Mouse (Mus musculus) splenic B cell, adult 2 months (primary cell): ENCODE data around the gene Zfp773.
"Not testable (repeated sequence)": the region's sequence is repeated elsewhere in the genome, so short reads cannot be mapped to it uniquely, and the experiment has no call there.

Source experiments
- DNase-seq: peaks from one replicate; pipeline ENCODE4 v3.0.0-alpha.2; 2011; ENCODE audit warnings: low read depth, low spot score
- H3K27me3 ChIP-seq: 2 replicates; pipeline ENCODE4 v1.6.1; 2012; ENCODE audit warnings: mild to moderate bottlenecking, low read length, moderate library complexity, mixed read lengths; ENCODE audit not compliant: control insufficient read depth, poor library complexity, insufficient read depth, severe bottlenecking
- H3K36me3 ChIP-seq: 2 replicates; pipeline ENCODE4 v1.6.1; 2012; ENCODE audit warnings: mild to moderate bottlenecking, low read length, moderate library complexity, mixed read lengths; ENCODE audit not compliant: control insufficient read depth, poor library complexity, insufficient read depth, severe bottlenecking

Gene Zfp773

GRCm38 (mm10) chr7:7136379-7136866 lies at the start of gene Zfp773:
Zfp773 (minus strand) TSS chr7:7136755.
- 0 out of 2 replicates have a peak, but pooled peaks cover 4% of the 10 kb centered on the region for H3K36me3 ChIP-seq
- no peaks in the 10 kb centered on the region for H3K27me3 ChIP-seq
- DNase-seq: peak; percentile 66

- H3K27me3 ChIP-seq: no peaks in the 10 kb centered on the region
- no peak for DNase-seq
- H3K36me3 ChIP-seq: peaks cover 9% of the 10 kb centered on the region
These were observed 49.3 kb upstream of the Zfp773 start for GRCm38 (mm10) chr7:7185897-7186296.

- Histone ChIP-seq H3K27me3 (no peaks in the 10 kb centered on the region), H3K36me3 (no peaks in the 10 kb centered on the region)
- peak; percentile 69 for DNase-seq
These were observed 34.9 kb upstream of the Zfp773 start, which contains the start of gene Zfp418 for GRCm38 (mm10) chr7:7171227-7172147. Zfp418 (plus strand) TSS chr7:7171330.

- Histone ChIP-seq H3K27me3 (no peaks in the 10 kb centered on the region), H3K36me3 (no peaks in the 10 kb centered on the region)
- no peak for DNase-seq
These were observed 9.5 kb upstream of the Zfp773 start for GRCm38 (mm10) chr7:7145991-7146608.

- no peaks in the 10 kb centered on the region for H3K36me3 ChIP-seq
- no peaks in the 10 kb centered on the region for H3K27me3 ChIP-seq
- DNase-seq: no peak
These were observed 7.7 kb upstream of the Zfp773 start for GRCm38 (mm10) chr7:7144215-7144614.

GRCm38 (mm10) chr7:7132751-7133150 lies 3.8 kb downstream of the Zfp773 start:
- Histone ChIP-seq H3K27me3 (no peaks in the 10 kb centered on the region), H3K36me3 (0 out of 2 replicates have a peak, but pooled peaks cover 4% of the 10 kb centered on the region)
- DNase-seq: no peak

GRCm38 (mm10) chr7:7130491-7131124 lies 5.9 kb downstream of the Zfp773 start:
- DNase-seq, H3K36me3 ChIP-seq, H3K27me3 ChIP-seq: not testable (repeated sequence)

GRCm38 (mm10) chr7:7121602-7121980 lies 15.0 kb downstream of the Zfp773 start:
- no peaks in the 10 kb centered on the region for H3K27me3 ChIP-seq
- no peak for DNase-seq
- H3K36me3 ChIP-seq: peaks cover 1% of the 10 kb centered on the region; the same call in 1 of the 2 replicates

GRCm38 (mm10) chr7:7120921-7121601 lies 15.5 kb downstream of the Zfp773 start, which contains the start of gene Zfp954:
Zfp954 (minus strand) TSS chr7:7121488.
- Histone ChIP-seq H3K27me3 (no peaks in the 10 kb centered on the region), H3K36me3 (peaks cover 1% of the 10 kb centered on the region; the same call in 1 of the 2 replicates)
- peak; percentile 92 for DNase-seq

GRCm38 (mm10) chr7:7118441-7118840 lies 18.1 kb downstream of the Zfp773 start:
- H3K27me3 ChIP-seq: no peaks in the 10 kb centered on the region
- H3K36me3 ChIP-seq: peaks cover 4% of the 10 kb centered on the region
- DNase-seq: no peak

- Histone ChIP-seq H3K27me3 (no peaks in the 10 kb centered on the region), H3K36me3 (no peaks in the 10 kb centered on the region)
- no peak for DNase-seq
These were observed 28.1 kb downstream of the Zfp773 start for GRCm38 (mm10) chr7:7108501-7108900.
